Mouse (Mus musculus) lung, adult 2 months (tissue): ENCODE data around the gene Prkca.

ENCODE experiments used
- CTCF ChIP-seq: fragments of 200-500 bp; IDR thresholded peaks from 2 replicates; pipeline ENCODE4 v1.5.1; 2011; ENCODE audit warnings: mild to moderate bottlenecking, low read length, control low read depth; ENCODE audit not compliant: insufficient read depth
- POLR2A ChIP-seq: fragments of 200-500 bp; IDR thresholded peaks from 2 replicates; pipeline ENCODE4 v1.6.1; 2011; ENCODE audit warnings: low read depth, mild to moderate bottlenecking, control low read depth, low read length, borderline replicate concordance; ENCODE audit errors: extremely low read depth

- TF ChIP-seq POLR2A (no peak), CTCF (no peak)
Observed at GRCm38 (mm10) chr11:108013390-108013789, 330.3 kb downstream of the Prkca start.
